Mouse (Mus musculus) bone marrow, adult 2 months (tissue): ENCODE results near the gene Gtf3a. TPM values are rescaled to one million over a fixed set of nuclear protein-coding genes. Genes with fewer than 3 reads are reported as not detected.
"Not testable (repeated sequence)": the region's sequence is repeated elsewhere in the genome, so short reads cannot be mapped to it uniquely, and the experiment has no call there.

Experiments used
- H3K27ac ChIP-seq: fragments of 200-500 bp; 2 replicates; pipeline ENCODE4 v1.5.1; 2012; ENCODE audit warnings: low read depth, mild to moderate bottlenecking, control low read depth, inconsistent platforms, low read length; ENCODE audit not compliant: control insufficient read depth, poor library complexity, insufficient read depth
- H3K4me1 ChIP-seq: fragments of 200-500 bp; 2 replicates; pipeline ENCODE4 v1.6.1; 2011; ENCODE audit warnings: low read length; ENCODE audit not compliant: control insufficient read depth, insufficient read depth
- H3K4me3 ChIP-seq: fragments of 200-500 bp; replicated peaks from 2 replicates; pipeline ENCODE3; 2011; ENCODE audit warnings: mild to moderate bottlenecking, low read depth, low read length, control low read depth; ENCODE audit not compliant: control insufficient read depth
- CTCF ChIP-seq: fragments of 200-500 bp; IDR thresholded peaks from 2 replicates; pipeline ENCODE4 v1.5.1; 2011; ENCODE audit warnings: low read length, control low read depth; ENCODE audit not compliant: control insufficient read depth, insufficient read depth
- POLR2A ChIP-seq: fragments of 200-500 bp; IDR thresholded peaks from 2 replicates; pipeline ENCODE4 v1.6.1; 2011; ENCODE audit warnings: low read depth, mild to moderate bottlenecking, control low read depth, low read length, borderline replicate concordance; ENCODE audit not compliant: control insufficient read depth
- WGBS: fragments of 180-500 bp; shearing (Covaris S2); methylation state at CpG from one replicate; pipeline ENCODE4 v1.1.7; 2018; 5-methylcytosine and 5-hydroxymethylcytosine counted together
- polyA plus RNA-seq: library from polyadenylated mRNA; stranded (reverse); fragments of >200 nt; gene quantifications from 2 replicates; pipeline ENCODE4 v1.2.4, GENCODE M21; 2011; ENCODE audit warnings: low replicate concordance; ENCODE audit not compliant: missing spikeins, insufficient read depth, insufficient read length

The Gtf3a gene
- polyA plus RNA-seq, 1 experiment: 19.4 TPM

- no peaks in the 10 kb centered on the region for H3K4me1 ChIP-seq
- no peak overlapping the region for H3K27ac ChIP-seq
- TF ChIP-seq CTCF (no peak), POLR2A (no peak)
- no peak overlapping the region for H3K4me3 ChIP-seq
- 85% methylated on average over 7 of the region's 7 CpGs for WGBS
These were observed 35.1 kb upstream of the Gtf3a start for GRCm38 (mm10) chr5:146913355-146913754.

- TF ChIP-seq CTCF (peak; percentile 73), POLR2A (no peak)
- no peaks in the 10 kb centered on the region for H3K4me1 ChIP-seq
- WGBS: 24% methylated on average over 9 of the region's 9 CpGs
These were observed 34.2 kb upstream of the Gtf3a start for GRCm38 (mm10) chr5:146914088-146914766.

DNA sequence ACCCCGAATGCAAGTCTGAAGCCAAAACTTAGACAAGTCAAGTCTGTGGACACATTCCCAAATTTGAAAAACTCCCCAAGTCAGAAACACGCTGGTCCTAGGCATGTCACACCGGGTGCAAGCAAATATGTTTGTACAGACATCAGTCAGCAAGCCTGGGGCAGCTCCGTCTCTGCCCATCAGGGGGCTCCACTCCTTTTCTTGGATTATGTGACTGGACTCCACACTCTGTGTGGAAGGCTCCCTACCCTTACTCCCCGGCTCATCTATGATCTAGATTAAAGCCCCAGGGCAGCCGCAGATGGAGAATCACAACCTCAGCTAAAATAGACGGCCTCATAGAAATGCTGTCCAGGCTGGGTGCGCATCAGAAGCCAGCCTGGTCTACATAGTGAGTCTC, 32.2 kb upstream of the Gtf3a start:
- Histone ChIP-seq H3K27ac (no peak overlapping the region), H3K4me3 (no peak overlapping the region), H3K4me1 (no peaks in the 10 kb centered on the region; the same call in 1 of the 2 replicates)
- TF ChIP-seq CTCF: no peak
- TF ChIP-seq POLR2A: no peak
- 82% methylated on average over 8 of the region's 8 CpGs for WGBS

More at GRCm38 (mm10) chr5:146914088-146914766, 34.2 kb upstream of the Gtf3a start:
- Histone ChIP-seq H3K4me3 (no peak overlapping the region), H3K27ac (no peak overlapping the region)

GRCm38 (mm10) chr5:146916806-146917205, 31.7 kb upstream of the Gtf3a start:
- 19% methylated on average over 6 of the region's 6 CpGs for WGBS
- Histone ChIP-seq H3K27ac (no peak overlapping the region), H3K4me1 (no peaks in the 10 kb centered on the region; the same call in 1 of the 2 replicates), H3K4me3 (no peak overlapping the region)
- TF ChIP-seq POLR2A (no peak), CTCF (no peak)

DNA sequence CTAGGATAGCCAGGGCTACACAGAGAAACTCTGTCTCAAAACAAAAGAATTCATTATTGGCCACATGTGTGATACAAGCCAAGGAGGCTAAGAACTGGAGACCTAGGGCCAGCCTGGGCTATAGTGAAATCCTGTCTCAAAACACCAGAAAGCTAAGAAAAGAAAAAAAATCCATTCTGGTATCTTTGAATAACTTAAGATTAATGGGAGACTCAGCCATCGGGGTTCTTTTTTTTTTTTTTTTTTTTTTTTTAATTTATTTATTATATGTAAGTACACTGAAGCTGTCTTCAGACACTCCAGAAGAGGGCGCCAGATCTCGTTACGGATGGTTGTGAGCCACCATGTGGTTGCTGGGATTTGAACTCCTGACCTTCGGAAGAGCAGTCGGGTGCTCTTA, 31.1 kb upstream of the Gtf3a start:
- WGBS: 62% methylated on average over 6 of the region's 6 CpGs
- H3K4me1 ChIP-seq, H3K4me3 ChIP-seq, H3K27ac ChIP-seq: not testable (repeated sequence)

- H3K27ac ChIP-seq: no peak overlapping the region
- 59% methylated on average over 6 of the region's 6 CpGs for WGBS
- TF ChIP-seq POLR2A (no peak), CTCF (no peak)
- no peak overlapping the region for H3K4me3 ChIP-seq
- H3K4me1 ChIP-seq: no peaks in the 10 kb centered on the region; the same call in 1 of the 2 replicates
These were observed 28.6 kb upstream of the Gtf3a start for GRCm38 (mm10) chr5:146919874-146920273.

GRCm38 (mm10) chr5:146920314-146921161, 27.9 kb upstream of the Gtf3a start:
- Histone ChIP-seq H3K4me1 (no peaks in the 10 kb centered on the region; the same call in 1 of the 2 replicates), H3K27ac (no peak overlapping the region), H3K4me3 (no peak overlapping the region)
- WGBS: 14% methylated on average over 22 of the region's 27 CpGs
- TF ChIP-seq CTCF (no peak), POLR2A (no peak)

GRCm38 (mm10) chr5:146921224-146921623, 27.2 kb upstream of the Gtf3a start:
- WGBS: 37% methylated on average over 8 of the region's 8 CpGs
- no peak for TF ChIP-seq CTCF
- no peak for TF ChIP-seq POLR2A
- Histone ChIP-seq H3K4me3 (no peak overlapping the region), H3K4me1 (no peaks in the 10 kb centered on the region; the same call in 1 of the 2 replicates), H3K27ac (no peak overlapping the region)
